Mouse (Mus musculus): ENCODE results near the gene Slc30a1. TPM values are rescaled to one million over a fixed set of nuclear protein-coding genes. Genes with fewer than 3 reads are reported as not detected.

Slc30a1 gene
- polyA plus RNA-seq, 1 experiment from 2014 or later: 4.6 TPM

DNA sequence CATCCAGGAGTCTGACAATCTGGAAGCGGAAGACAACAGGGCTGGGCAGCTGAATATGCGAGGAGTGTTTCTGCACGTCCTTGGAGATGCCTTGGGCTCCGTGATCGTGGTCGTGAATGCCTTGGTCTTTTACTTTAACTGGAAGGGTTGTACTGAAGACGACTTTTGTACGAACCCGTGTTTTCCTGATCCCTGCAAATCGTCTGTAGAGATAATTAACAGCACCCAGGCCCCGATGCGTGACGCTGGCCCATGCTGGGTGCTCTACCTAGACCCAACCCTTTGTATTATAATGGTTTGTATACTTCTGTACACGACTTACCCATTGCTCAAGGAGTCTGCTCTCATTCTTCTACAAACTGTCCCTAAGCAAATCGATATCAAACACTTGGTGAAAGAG lies 2.3 kb downstream of the Slc30a1 start:
- Histone ChIP-seq H3K4me2 (replicated peaks) (peak overlapping the region; percentile 74), H3K9me3 (replicated peaks) (no peaks in the 10 kb centered on the region), H3K27ac (no peak overlapping the region), H3K4me1 (peaks cover 39% of the 10 kb centered on the region), H3K36me3 (peaks cover 8% of the 10 kb centered on the region), H3K4me3 (peak overlapping the region; percentile 66; the same call in 1 of the 2 replicates), H3K9ac (no peak overlapping the region), H3K27me3 (no peaks in the 10 kb centered on the region)
- WGBS: 90% methylated on average over 15 of the region's 15 CpGs
- ATAC-seq (ENCODE audit: low FRiP score): no peak

DNA sequence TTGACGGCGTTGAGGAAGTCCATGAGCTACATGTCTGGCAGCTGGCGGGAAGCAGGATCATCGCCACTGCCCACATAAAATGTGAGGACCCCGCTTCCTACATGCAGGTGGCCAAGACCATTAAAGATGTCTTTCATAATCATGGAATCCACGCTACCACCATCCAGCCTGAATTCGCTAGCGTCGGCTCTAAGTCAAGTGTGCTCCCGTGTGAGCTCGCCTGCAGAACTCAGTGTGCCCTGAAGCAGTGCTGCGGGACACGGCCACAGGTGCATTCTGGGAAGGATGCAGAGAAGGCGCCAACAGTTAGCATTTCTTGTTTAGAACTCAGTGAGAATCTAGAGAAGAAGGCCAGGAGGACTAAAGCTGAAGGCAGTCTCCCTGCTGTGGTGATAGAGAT lies 2.7 kb downstream of the Slc30a1 start:
- peaks cover 8% of the 10 kb centered on the region for H3K36me3 ChIP-seq
- peak overlapping the region; percentile 17; the same call in 1 of the 2 replicates for H3K4me2 ChIP-seq (replicated peaks)
- no peaks in the 10 kb centered on the region for H3K9me3 ChIP-seq (replicated peaks)
- no peak overlapping the region for H3K4me3 ChIP-seq
- H3K4me1 ChIP-seq: peaks cover 39% of the 10 kb centered on the region
- no peaks in the 10 kb centered on the region for H3K27me3 ChIP-seq
- WGBS: 94% methylated on average over 14 of the region's 14 CpGs
- H3K9ac ChIP-seq: no peak overlapping the region
- ATAC-seq (ENCODE audit: low FRiP score): no peak
- H3K27ac ChIP-seq: no peak overlapping the region

DNA sequence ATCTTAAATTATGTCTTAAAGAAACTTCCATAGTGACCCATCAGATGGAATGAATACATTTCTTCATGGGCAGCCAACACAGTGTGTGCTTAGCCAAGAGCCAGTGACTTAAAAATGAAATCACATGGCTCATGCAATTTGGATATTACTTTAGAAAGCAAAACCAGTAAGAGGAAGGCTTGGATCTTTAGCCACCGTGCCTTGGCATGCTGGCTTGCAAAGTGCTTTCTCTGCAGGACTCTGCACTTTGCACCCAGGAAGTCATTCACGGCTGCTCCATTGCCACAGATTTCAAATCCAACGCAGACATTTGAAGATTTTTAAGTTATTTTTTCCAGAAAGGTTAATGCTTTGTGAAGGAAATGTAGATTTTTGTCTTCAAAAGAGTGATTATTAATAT lies 4.1 kb downstream of the Slc30a1 start:
- WGBS: 76% methylated on average over 3 of the region's 3 CpGs
- Histone ChIP-seq H3K27me3 (no peaks in the 10 kb centered on the region), H3K9ac (no peak overlapping the region), H3K9me3 (replicated peaks) (no peaks in the 10 kb centered on the region), H3K4me2 (replicated peaks) (peak overlapping the region; percentile 11; the same call in 1 of the 2 replicates), H3K4me3 (no peak overlapping the region), H3K36me3 (peaks cover 8% of the 10 kb centered on the region), H3K27ac (no peak overlapping the region), H3K4me1 (peaks cover 36% of the 10 kb centered on the region)
- ATAC-seq (ENCODE audit: low FRiP score): no peak

DNA sequence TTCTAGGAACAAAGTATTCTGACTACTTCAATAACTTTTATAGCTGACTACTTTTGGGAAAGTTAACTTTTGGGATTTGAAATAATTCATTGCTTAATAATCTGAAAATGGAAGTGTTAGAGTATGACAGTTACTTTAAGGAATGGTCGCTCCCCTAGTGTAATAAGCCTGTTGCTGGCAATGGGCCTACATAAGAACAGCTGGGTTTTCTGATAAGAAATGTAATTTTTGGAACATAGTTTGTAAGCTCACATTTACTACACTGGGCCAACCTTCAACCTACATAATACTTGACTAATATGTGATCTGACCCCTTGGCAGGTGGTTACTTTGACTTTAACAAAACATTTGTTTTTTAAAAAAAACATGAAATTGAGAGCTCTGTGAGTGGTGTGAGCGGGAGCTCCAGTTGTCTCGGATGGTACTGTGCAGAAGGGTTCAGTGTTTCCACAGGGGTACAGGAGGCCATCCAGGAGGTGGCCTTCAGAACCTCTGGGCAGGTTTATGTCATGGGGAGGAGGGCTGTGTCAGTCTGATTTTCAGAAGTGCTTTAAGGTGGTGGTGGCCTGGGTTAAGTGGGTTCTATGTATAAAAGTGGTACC lies 4.6 kb downstream of the Slc30a1 start:
- Histone ChIP-seq H3K4me2 (replicated peaks) (no peak overlapping the region), H3K4me1 (peaks cover 33% of the 10 kb centered on the region), H3K27ac (no peak overlapping the region), H3K36me3 (peaks cover 8% of the 10 kb centered on the region), H3K9ac (no peak overlapping the region), H3K27me3 (no peaks in the 10 kb centered on the region), H3K4me3 (no peak overlapping the region), H3K9me3 (replicated peaks) (no peaks in the 10 kb centered on the region)
- ATAC-seq (ENCODE audit: low FRiP score): no peak
- WGBS: 90% methylated on average over 3 of the region's 3 CpGs

DNA sequence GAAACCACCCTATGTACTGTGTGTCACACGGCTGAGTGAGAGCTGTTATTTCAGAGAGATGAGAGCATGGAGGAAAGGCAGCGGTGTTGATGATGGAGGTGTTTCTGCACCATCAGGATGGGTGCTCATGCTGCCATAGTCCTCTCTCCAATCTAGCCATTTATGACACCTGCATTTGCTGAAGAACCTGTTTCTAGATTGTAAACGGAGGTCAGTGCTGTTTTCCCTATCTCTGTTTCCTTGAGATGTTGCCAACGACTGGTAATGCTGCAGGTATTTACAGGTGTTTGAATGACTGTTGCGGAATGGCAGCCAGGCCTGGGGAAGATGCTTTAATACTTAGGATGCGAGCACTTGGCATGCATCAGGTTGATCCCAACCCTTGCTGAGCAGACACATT lies 8.1 kb downstream of the Slc30a1 start:
- H3K9ac ChIP-seq: no peak overlapping the region
- WGBS: 83% methylated on average over 6 of the region's 6 CpGs
- H3K27me3 ChIP-seq: no peaks in the 10 kb centered on the region
- H3K36me3 ChIP-seq: no peaks in the 10 kb centered on the region
- no peak for ATAC-seq (ENCODE audit: low FRiP score)
- H3K4me3 ChIP-seq: no peak overlapping the region
- H3K4me2 ChIP-seq (replicated peaks): no peak overlapping the region
- H3K27ac ChIP-seq: no peak overlapping the region
- no peaks in the 10 kb centered on the region for H3K9me3 ChIP-seq (replicated peaks)
- H3K4me1 ChIP-seq: peaks cover 11% of the 10 kb centered on the region; the same call in 1 of the 2 replicates

DNA sequence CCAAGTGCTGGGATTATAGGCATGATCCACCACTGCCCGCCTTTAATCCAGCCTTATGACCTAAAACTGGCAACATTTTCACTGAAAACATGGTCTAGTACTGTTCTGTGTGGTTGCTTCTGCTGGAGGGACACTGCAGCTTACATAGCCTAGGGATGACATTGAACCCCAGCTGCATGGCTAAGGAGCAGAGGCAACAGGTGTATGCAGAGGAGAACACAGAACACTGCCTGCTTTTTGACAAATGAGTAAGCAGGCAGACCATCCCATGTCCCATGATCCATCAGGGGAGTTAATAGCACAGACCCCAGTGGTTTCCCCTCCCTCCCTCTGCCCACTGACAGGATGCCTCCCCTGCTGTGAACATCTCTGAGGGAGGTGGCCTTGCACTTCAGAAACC lies 9.0 kb downstream of the Slc30a1 start:
- H3K9ac ChIP-seq: no peak overlapping the region
- H3K36me3 ChIP-seq: no peaks in the 10 kb centered on the region
- 87% methylated on average over 1 of the region's 1 CpGs for WGBS
- no peaks in the 10 kb centered on the region for H3K27me3 ChIP-seq
- H3K4me1 ChIP-seq: peaks cover 4% of the 10 kb centered on the region; the same call in 1 of the 2 replicates
- no peak overlapping the region for H3K4me3 ChIP-seq
- no peak overlapping the region for H3K27ac ChIP-seq
- no peak overlapping the region for H3K4me2 ChIP-seq (replicated peaks)
- no peaks in the 10 kb centered on the region for H3K9me3 ChIP-seq (replicated peaks)
- ATAC-seq (ENCODE audit: low FRiP score): no peak

DNA sequence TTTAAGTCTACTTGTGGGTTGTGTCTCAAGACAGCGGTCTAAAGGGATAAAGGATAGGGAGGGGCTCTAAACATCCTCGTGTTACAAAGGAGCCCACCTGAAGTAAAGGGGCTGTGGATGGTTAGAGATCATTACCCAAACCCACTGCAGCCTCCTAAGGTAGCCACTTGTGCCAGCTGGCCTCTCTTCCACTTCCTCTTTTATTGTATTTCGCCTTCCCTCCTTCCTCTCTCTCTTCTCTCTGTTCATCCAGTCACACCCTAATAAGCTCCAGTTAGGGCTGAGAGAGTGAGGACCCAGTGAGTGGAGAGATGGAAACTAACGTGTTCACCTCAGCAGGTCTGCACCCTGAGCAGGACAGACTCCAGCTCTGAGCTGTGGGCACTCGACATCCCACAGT lies 10.3 kb downstream of the Slc30a1 start:
- H3K4me3 ChIP-seq: no peak overlapping the region
- H3K9ac ChIP-seq: no peak overlapping the region
- no peaks in the 10 kb centered on the region for H3K27me3 ChIP-seq
- ATAC-seq (ENCODE audit: low FRiP score): no peak
- 65% methylated on average over 5 of the region's 5 CpGs for WGBS
- H3K9me3 ChIP-seq (replicated peaks): peaks cover 4% of the 10 kb centered on the region; the same call in 1 of the 2 replicates
- H3K36me3 ChIP-seq: no peaks in the 10 kb centered on the region
- H3K4me2 ChIP-seq (replicated peaks): no peak overlapping the region
- H3K27ac ChIP-seq: no peak overlapping the region
- no peaks in the 10 kb centered on the region for H3K4me1 ChIP-seq

DNA sequence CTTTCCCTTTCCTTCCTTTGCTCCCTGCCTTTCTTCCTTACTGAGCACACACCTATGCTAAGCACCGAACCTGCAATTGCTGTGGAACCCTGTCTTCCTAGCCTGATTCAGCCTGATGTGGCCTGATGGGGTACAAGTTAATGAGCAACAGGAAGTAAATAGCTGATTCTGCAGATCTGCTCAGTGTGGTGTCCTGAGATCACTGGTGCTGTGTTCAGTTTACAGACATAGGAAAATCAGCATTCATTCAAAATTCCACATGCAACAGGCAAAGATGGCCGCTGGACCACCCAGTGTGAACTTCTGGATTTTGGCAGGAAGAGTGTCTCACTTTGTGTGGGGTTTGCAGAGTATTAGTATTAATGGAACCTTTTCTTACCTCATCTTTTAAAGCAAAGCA lies 12.8 kb downstream of the Slc30a1 start:
- Histone ChIP-seq H3K36me3 (no peaks in the 10 kb centered on the region), H3K9ac (no peak overlapping the region), H3K4me2 (replicated peaks) (no peak overlapping the region), H3K4me1 (no peaks in the 10 kb centered on the region), H3K9me3 (replicated peaks) (peaks cover 4% of the 10 kb centered on the region; the same call in 1 of the 2 replicates), H3K27me3 (no peaks in the 10 kb centered on the region), H3K4me3 (no peak overlapping the region), H3K27ac (no peak overlapping the region)
- 86% methylated on average over 2 of the region's 2 CpGs for WGBS
- ATAC-seq (ENCODE audit: low FRiP score): no peak

DNA sequence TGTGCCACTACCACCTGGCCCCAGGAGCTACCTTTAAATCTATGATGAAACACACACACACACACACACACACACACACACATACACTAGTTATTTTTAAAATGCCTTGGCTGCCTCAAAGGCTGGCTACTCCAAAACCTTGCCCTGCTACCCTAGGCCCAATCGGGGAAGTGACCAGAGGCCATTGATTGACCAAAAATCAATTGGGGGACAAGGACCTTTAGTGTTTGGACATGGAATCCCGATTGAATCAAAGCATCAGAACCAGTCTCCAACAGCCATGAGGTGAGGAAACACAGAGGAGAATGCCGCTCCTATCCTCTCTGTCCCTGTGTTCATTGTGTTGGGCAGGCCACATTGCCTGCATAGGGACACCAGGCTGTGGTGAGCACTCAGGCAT lies 15.1 kb downstream of the Slc30a1 start:
- H3K4me1 ChIP-seq: no peaks in the 10 kb centered on the region
- no peak overlapping the region for H3K4me2 ChIP-seq (replicated peaks)
- no peaks in the 10 kb centered on the region for H3K27me3 ChIP-seq
- no peak overlapping the region for H3K9ac ChIP-seq
- no peak for ATAC-seq (ENCODE audit: low FRiP score)
- peaks cover 4% of the 10 kb centered on the region; the same call in 1 of the 2 replicates for H3K9me3 ChIP-seq (replicated peaks)
- no peak overlapping the region for H3K27ac ChIP-seq
- H3K4me3 ChIP-seq: no peak overlapping the region
- WGBS: 91% methylated on average over 3 of the region's 3 CpGs
- no peaks in the 10 kb centered on the region for H3K36me3 ChIP-seq

DNA sequence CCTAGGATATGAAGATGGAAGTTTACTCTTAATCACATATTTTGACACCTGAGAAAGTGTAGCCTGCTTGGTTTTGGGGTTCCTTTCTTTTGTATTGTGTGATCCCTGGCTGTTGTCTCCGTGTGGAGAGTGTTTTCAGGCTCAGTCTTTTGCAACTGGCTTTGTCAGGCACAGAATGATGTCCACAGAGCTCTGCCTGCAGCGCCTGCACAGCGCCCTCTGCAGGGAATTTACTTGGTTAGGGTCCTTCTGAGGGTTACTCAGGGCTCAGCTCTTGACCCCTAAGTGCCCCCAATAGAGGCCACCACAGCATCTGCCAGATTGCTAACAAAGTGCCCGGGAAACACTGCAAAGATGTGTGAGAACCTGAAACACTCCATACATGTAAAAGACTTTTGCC lies 18.9 kb downstream of the Slc30a1 start:
- no peak overlapping the region for H3K4me2 ChIP-seq (replicated peaks)
- H3K4me1 ChIP-seq: no peaks in the 10 kb centered on the region
- no peaks in the 10 kb centered on the region for H3K27me3 ChIP-seq
- H3K9ac ChIP-seq: no peak overlapping the region
- no peak for ATAC-seq (ENCODE audit: low FRiP score)
- WGBS: 38% methylated on average over 4 of the region's 4 CpGs
- H3K36me3 ChIP-seq: no peaks in the 10 kb centered on the region
- H3K27ac ChIP-seq: no peak overlapping the region
- no peak overlapping the region for H3K4me3 ChIP-seq
- peaks cover 4% of the 10 kb centered on the region; the same call in 1 of the 2 replicates for H3K9me3 ChIP-seq (replicated peaks)

DNA sequence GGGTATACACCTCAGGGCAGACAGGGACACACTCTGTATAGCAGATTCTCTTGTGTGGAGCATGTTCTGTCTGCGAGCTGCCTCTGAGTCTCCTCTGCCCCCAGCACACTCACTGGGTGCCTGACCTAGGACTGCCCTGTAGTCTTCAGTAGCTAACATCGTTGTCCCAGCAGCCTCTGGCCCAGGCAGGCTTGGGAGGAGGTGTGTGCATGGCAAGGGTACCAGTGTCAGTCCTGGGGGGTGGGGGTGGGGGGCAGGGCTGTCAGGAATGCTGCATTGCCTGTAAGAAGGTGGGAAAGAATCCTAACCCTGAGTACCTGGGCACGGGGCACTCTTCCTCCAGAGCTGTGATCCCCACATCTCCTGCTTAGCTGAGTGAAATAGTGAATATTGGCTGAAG lies 20.1 kb downstream of the Slc30a1 start:
- 66% methylated on average over 3 of the region's 3 CpGs for WGBS
- Histone ChIP-seq H3K9ac (no peak overlapping the region), H3K9me3 (replicated peaks) (no peaks in the 10 kb centered on the region), H3K4me2 (replicated peaks) (no peak overlapping the region), H3K4me1 (no peaks in the 10 kb centered on the region), H3K27ac (no peak overlapping the region), H3K4me3 (no peak overlapping the region), H3K36me3 (no peaks in the 10 kb centered on the region), H3K27me3 (peaks cover 4% of the 10 kb centered on the region; the same call in 1 of the 2 replicates)
- ATAC-seq (ENCODE audit: low FRiP score): no peak

DNA sequence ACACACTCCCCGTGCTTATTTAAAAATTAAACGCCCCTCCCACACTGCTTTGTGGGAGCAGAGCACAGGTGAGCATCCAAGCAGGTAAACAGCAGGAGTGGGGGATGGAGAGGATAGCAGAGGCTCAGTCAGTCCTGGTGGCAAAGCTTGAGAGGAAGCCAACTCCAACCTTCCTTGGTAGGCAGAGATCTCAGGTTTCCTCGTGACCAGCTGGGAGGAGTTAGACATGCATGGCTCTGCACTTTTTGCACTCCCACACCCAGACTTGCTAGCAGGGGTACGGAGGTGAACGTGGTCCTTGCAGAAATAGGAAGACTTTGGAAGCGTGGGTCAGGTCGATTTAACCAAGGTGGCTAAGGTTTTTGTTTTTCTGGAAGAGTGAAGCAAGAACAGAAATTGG lies 21.8 kb downstream of the Slc30a1 start:
- Histone ChIP-seq H3K4me1 (no peaks in the 10 kb centered on the region), H3K27ac (no peak overlapping the region), H3K4me2 (replicated peaks) (no peak overlapping the region), H3K4me3 (no peak overlapping the region), H3K9ac (no peak overlapping the region), H3K9me3 (replicated peaks) (no peaks in the 10 kb centered on the region), H3K27me3 (peaks cover 10% of the 10 kb centered on the region), H3K36me3 (no peaks in the 10 kb centered on the region)
- WGBS: 76% methylated on average over 7 of the region's 7 CpGs
- ATAC-seq (ENCODE audit: low FRiP score): no peak

DNA sequence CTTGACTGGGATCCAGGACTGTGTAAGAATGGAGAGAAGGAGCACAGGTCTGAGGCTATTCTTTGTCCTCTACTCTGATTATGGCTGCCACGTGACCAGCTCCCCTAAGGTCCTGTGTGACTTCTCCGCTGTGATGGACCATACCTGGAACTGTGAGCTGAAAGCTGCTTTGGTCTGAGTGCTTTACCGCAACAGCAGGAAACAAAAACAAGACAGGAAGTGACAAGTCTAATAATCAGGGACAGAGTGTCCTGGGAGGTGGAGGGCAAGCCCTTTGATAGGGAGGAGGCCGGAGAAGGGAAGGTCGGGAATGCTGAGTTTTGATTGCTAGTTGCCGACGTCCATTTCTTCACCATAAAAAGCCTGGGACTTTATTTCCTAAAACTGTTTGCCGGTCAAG lies 22.5 kb downstream of the Slc30a1 start:
- no peak overlapping the region for H3K9ac ChIP-seq
- no peak for ATAC-seq (ENCODE audit: low FRiP score)
- H3K27me3 ChIP-seq: peaks cover 11% of the 10 kb centered on the region
- no peaks in the 10 kb centered on the region for H3K36me3 ChIP-seq
- WGBS: 76% methylated on average over 8 of the region's 8 CpGs
- H3K4me1 ChIP-seq: no peaks in the 10 kb centered on the region
- H3K4me2 ChIP-seq (replicated peaks): no peak overlapping the region
- no peak overlapping the region for H3K4me3 ChIP-seq
- H3K27ac ChIP-seq: no peak overlapping the region
- H3K9me3 ChIP-seq (replicated peaks): no peaks in the 10 kb centered on the region
